Mouse (Mus musculus) stomach, postnatal 0 days (tissue): Measurements from ENCODE around the gene Zfp324.

Source experiments
- CTCF ChIP-seq: IDR thresholded peaks from 2 replicates; pipeline ENCODE4 v1.5.1; 2016; ENCODE audit warnings: antibody characterized with exemption, low read depth, mild to moderate bottlenecking, moderate library complexity
- EP300 ChIP-seq: optimal IDR thresholded peaks from 2 replicates; pipeline ENCODE3; 2016; ENCODE audit warnings: antibody characterized with exemption

DNA sequence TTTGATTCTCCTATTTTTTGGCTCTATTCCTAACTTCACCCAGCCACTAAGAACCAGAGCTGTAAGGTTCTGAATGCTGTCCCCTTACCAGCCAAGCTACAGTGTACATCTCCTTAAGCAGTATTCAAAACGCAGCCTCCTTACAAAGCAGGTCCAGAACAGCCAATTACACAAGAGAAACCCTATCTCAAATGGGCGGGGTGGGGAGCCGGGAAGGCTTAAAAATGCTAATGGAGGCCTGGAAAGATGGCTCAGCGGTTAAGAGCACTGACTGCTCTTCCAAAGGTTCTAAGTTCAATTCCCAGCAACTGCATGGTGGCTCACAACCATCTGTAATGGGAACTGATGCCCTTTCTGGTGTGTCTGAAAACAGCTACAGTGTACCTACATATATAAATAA is 5.9 kb upstream of the Zfp324 start:
- TF ChIP-seq EP300, result no peak
- no peak for TF ChIP-seq CTCF
